Mouse (Mus musculus): ENCODE results near the gene Fam118b.

Fam118b gene

DNA sequence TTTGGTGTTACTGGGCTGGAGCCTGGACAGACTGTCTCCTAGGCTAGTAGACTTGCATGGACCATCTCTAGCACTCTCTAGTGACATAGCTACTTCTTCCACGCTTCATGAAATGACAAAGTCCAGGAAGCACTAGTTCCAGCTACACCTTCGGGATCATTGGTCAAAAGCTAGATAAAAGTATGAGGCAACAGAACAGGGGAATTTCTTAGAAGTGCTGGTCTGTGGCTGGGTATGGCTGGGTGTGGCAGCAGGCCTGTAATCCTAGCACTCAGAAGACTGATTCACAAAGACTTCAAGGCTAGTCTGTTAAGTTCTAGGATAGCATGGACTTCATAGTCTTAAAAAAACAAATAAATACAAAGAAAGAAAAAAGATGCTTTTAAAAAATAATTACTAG lies 4.2 kb downstream of the Fam118b start:
- no peak for DNase-seq

DNA sequence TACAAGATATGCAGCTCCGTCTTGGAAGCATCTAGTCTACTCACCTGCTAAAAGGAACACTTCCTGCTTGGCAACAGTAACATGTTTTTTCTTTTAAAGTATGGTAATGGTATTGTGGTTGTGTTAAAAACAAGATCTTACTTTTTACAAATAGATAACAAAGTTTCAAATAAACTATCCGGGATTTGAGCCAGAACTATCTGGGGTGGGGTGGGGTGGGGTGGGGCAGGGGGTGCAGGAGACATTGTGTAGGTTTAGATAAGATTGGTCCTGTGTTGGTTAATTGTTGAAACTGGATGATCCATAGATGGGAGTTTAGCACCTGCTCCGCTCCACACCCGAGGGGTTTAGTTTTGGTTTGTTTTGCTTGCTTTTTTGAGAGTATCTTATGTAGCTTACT lies 5.2 kb downstream of the Fam118b start:
- DNase-seq, result no peak

DNA sequence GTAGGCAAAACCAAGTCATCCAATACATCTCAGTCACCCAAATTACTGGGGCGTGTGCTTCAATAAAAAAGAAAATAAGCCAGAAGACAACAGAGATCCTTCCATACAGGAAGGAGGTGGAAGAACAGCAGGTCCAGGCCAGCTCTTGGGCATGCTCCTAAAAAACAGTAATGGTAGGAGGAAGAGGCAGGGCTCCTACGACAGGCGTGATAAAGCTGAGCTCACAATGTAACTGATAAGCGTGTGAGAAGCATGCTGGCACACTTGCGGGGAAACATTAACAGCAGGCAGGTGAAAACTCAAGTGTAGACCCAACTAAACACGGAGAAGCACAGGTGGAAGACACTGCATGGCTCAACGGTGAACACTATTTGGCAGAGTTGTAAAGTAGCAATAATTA lies 10.2 kb downstream of the Fam118b start:
- no peak for DNase-seq

DNA sequence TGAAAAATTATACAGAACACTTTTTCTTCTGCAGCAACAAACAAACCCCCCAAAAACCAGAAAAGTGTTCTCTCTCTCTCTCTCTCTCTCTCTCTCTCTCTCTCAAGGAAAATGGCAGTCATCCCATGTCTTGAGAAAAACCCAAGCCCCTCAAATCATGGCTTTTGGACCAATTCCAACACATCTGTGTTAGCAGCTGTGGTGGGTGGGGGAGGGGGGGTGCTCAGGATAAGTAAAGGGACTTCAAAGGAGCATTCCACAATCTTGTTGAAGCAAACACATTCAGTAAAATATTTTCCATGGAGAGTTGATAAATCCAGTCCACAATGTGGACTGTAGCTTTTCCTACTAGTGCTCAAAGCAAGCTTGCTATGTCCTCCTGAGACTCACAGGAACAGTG lies 18.1 kb downstream of the Fam118b start:
- no peak for DNase-seq

DNA sequence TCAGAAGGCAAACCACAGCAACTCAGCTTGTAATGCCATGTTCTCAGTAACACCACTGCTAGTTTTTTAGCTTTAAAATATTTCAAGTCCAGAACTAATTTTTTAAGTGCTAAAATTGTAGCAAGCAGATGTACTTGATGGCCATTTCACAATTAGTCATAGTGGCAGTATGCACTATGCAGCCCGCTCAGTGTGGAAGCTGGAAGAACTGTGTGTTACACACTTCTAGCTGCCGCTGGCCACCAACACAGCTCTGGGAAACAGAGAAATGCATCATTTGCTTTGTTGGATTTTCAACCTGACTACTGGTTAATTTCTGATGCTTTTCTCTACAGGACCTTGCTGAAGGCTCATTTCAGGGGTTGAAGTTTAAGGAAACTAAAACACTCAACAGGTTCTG lies 20.2 kb downstream of the Fam118b start:
- DNase-seq, result no peak

DNA sequence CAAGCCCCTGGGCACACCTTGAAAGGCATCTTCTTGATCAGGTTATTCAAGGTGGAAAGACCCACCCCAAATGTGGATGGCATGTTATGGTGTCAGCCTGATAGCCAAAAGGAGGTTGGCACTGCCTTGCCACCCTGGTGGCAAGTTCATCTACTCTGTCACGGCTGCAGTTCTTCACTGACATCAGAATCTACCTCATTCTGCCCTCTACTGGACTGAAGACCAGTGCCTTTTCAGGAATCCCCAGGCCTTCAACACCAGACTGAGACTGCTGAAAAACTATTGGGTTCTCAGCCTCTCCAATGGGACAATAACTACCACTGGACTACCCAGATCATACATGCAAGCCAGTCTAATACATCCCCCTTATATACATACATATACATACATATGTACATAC lies 27.9 kb downstream of the Fam118b start:
- DNase-seq, result no peak

DNA sequence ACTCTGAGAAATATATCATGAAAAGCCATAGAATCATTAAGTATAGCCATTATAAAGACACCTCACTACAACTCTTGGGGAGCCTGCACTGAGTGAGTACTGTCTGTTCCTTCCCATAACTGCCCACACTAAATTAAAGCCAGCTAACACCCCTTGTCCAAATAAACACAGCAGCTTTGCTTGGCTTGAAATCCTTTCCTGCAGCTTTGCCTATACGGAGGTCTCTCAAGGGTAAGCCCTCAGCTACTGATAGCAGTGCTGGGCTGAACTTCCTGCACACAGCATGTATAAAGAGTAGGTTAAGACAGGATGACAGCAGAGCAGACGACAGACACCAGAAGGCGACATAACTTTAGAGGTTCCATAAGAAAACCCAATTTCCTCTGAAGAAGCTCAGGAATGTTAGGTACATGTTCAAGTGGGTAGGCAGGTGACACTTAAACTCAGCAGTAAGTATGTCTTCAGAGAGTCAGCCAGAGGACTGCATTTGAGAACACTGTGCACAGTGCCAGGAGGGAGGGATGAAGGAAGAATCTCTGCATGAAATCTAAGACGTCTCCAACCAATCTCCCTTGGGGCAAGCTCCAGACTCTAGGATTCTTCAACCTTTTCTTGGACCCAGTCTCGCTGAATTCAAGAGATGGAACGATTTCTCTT lies 28.6 kb downstream of the Fam118b start:
- DNase-seq, result no peak

DNA sequence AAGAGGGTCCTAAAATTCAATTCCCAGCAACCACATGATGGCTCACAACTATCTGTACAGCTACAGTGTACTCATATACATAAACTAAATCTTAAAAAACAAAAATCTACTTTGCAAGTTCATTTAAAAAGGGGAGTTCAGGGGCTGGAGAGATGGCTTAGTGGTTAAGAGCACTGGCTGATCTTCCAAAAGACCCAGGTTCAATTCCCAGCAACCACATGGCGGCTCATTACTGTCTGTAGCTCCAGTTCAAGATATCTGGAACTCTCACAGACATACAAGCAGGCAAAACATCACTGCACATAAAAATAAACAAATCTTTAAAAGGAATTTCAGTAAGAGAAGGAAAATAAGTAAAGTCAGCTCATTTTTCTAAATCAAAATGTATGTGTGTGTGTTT lies 29.2 kb downstream of the Fam118b start:
- DNase-seq, result no peak

DNA sequence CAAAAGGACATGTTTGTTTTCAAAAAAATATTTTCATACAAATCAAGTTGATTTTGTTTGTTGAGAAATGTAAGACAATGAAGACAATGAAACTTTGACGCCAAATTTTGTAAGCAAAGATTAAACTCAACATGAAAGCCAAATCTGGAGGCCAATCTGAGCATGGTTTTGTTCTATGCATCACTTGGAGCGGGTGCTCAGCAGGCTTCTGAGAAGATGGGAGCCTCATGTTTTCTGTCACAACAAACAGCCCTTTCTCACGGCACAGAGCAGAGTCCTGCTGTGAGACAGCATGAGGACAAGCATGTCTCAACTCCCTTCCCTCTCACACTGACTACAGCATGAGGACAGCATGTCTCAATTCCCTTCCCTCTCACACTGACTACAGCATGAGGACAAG lies 31.6 kb downstream of the Fam118b start:
- no peak for DNase-seq

DNA sequence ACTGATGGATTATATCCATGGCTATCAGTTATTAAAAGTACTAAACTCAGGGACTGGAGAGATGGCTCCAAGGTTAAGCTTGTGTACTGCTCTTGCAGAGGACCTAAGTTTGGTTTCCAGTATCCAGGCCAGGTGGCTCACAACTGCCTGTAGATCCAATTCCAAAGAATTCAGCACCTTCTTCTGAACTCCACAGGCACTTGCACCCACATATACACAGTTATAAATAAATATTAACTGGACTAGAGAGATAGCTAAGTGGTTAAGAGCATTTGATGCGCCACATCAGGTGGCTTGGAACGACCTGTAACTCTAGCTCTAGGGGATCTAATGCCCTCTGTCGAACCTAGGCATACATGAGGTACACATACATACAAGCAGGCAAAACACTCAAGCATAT lies 38.9 kb downstream of the Fam118b start:
- no peak for DNase-seq

DNA sequence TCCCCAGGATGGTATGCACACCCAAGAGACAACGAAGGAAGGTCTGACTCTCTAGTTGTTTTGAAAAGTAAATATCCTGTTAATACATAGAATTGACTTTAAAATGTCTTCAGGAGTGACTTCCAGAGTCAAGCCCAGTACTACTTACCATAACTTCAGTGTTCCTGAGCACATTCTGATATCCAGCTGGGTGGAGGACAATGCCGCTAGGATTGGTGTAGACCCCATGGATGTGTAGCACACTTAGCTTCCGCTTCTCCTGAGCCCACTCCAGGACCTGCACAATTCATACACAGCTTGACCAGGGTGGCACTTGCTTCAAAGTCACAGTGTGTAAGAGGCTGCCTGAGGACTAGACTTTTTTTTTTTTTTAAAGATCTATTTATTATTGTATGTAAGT lies 44.1 kb downstream of the Fam118b start:
- DNase-seq, result no peak

DNA sequence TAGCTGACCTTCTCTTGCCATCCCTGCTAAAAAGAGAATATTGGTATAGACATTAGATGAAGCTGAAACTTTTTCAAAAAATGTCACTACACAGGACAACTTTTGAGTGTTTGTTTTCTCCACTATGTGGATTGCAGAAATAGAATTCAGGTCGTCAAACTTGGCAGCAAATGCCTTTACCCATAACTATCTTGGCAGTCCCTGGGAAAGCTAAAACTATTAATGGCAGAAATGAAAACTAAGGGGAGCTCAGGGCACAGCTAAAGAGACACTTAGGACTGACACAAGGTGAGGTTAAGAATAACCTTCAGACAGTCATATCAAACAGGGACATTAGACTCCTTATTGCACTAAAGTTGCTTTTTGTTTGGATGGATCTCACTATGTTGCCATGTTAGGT lies 49.6 kb downstream of the Fam118b start:
- DNase-seq, result no peak

DNA sequence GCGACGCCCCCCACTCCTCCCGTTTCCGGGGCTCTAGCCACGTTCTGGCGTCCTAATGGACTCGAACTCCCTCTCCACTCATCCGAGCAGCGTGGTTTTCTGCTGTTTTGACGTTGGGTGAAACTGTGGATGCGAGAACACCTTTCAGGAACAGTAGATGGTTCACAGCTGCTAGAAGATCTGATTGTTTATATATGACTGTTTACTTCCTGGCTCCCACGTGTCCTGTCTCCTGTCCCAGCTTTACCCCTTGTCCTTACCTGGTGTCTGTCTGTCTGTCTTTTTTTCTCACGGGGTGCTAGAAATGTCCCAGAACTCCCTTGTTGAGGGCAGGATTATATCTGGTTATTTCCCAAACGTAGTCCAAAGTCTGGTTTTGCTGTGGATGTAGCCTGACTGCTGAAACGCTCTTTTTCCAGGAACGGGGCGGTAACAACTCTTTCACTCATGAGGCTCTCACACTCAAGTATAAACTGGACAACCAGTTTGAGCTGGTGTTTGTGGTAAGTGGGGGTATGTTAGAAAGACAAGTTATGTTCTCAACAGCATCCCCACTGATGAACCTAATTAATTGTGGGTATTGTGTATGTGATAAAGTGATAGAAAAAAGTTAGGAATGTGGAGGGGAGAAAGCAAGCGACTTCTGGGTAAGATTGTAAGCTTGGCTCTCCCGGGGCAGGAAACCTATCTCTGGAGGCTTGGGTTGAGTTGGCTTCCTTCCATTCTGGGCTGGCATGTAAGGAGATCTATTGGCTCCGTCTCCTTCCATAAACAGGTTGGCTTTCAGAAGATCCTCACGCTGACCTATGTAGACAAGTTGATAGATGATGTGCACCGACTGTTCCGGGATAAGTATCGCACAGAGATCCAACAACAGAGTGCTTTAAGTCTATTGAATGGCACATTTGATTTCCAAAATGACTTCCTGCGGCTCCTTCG lies 55.8 kb downstream of the Fam118b start:
- no peak for DNase-seq

DNA sequence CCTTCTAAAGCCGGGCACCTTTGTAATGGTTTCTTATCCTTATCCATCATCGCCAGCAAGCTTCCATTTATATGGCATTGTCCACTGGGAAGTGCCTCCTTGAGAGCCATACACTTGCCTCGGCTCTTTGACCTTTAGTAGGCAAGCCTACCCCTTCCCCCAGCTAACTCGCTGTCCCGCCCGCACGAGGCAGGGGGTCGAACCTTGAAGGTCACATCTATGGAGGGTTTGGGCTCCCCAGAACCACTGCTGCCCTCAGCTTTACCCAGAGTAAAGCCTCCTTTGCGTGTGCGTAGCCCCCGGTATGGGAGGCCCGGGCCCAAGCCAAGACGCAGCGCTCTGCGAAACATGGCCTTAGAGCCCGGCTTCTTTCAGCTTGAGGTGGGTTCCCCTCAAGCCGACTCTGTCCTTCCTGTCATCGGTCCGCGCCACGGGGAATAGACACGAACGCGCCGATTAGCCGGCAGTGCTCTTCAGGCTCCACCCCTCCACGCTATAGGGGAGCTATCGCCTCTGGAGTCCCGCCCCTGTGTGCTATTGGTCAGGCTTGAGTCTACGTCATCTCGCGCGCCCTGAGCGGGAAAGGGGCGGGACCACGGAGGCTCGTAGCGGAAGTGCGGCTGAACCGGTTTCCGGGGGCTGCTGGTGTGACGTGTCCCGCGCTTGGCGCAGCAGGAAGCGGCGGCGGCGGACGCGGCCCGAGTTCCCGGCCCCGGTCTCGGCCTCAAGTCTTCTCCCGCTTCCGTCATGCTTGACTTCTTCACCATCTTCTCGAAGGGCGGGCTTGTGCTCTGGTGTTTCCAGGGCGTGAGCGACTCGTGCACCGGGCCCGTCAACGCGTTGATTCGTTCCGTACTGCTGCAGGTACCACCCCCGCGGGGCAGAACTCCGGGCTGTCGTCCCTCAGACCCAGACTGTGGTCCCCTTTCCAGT lies 56.8 kb downstream of the Fam118b start, which contains the start of gene Foxred1:
TSS of gene Foxred1 (minus strand) at position 514 of the 933 bp plus-strand sequence.
- peak; percentile 98 to 99 for DNase-seq

DNA sequence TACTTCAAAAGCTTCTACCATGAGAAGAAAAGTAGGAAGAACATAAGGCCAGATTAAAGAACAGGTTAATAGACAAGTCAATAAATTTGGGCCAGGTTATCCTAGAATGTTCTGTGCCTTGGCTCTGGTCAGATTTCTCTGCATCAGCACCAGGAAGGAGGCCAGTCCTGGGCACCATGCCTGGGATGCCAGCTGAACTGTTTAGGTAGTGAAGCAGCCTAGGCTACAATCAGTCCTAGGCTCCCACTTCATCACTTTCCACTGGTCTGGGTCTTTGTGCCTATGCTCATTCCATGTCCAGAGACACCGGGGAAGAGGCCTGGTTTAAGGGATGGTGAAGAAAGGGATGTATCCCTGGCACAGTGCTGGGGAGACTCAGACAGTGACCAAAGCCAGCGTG lies 63.2 kb downstream of the Fam118b start:
- no peak for DNase-seq

DNA sequence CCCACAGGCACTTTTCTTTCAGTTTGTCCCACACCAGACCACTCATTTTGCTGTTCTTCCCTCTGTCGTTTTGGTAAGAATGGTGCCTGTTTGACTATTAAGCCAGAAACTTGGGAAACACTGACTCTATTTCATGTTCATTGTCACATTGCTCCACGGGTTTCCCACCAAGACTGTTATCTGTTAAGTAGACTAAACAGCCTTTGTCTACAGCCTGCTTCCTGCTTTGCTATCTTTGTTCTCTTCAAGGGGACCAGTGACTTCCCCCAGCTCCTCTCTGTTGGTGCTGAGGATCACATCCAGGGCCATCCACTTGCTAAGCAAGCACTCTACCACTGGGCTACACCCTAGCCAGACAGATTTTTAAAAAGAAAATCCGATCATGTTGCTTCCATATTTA lies 64.1 kb downstream of the Fam118b start:
- no peak for DNase-seq

DNA sequence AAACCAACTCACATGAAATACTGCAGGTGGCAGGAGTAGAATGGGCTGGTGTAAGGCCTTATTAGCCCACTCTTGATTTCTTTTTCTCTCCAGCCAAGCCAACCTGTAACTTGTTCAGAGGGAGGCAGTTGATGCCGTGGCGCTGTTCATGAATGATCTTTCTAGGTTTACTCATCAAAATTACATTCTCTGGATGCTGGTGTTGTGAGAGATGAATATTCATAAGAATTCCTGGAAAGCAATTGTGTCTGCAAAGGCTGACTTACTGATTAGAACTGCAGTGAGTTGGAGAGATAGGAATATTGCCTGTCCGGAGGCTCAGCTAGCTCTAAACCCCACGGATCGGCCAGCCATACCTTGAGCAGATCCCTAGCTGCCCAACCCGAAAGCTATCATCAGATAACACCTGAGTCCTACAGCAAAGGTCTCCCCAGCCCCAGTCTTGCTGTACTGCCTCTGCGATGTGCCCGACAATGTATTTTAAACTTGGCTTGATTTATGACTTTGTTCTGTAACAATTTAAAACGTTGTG lies 67.0 kb downstream of the Fam118b start:
- DNase-seq, result no peak

DNA sequence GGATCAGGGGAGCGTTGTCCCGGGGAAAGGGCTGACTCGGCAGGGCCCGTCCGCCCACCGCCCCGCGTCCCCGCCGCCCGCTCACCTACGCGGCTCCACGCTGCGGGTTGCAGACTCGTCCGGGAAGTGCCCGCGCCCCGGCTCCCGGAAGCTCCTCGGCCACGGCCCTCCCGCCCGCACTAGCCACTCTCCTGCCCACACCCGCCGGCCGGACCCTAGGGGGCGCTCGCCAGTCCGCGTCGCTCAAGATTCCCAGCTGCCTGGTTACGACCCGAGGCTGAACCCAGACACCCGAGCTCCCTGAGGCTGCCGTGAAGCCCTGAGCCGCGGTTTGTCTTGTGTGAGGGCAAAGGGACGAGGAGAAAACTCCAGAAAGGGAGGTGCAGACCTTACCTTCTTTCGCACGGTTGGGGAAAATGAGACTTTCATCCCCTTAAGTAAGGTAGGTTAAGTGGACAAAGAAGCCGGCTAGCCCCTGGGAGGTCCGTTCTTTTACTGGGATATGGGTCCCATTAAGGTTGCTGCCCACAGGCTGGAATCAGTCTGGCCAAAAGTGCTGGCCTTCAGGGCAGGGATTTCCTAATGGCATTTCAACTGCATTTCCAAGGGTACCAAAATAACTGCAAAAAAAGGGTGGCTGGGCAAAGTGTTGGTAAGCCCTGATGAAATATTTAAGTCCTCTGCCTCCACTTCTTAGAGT lies 67.7 kb downstream of the Fam118b start, which contains the start of the genes Srpr and Tirap:
TSS of gene Srpr (plus strand) at position 404 of the 700 bp plus-strand sequence.
TSS of gene Tirap (minus strand) at position 520 of the 700 bp plus-strand sequence.
- peak; percentile 80 to 84 for DNase-seq

DNA sequence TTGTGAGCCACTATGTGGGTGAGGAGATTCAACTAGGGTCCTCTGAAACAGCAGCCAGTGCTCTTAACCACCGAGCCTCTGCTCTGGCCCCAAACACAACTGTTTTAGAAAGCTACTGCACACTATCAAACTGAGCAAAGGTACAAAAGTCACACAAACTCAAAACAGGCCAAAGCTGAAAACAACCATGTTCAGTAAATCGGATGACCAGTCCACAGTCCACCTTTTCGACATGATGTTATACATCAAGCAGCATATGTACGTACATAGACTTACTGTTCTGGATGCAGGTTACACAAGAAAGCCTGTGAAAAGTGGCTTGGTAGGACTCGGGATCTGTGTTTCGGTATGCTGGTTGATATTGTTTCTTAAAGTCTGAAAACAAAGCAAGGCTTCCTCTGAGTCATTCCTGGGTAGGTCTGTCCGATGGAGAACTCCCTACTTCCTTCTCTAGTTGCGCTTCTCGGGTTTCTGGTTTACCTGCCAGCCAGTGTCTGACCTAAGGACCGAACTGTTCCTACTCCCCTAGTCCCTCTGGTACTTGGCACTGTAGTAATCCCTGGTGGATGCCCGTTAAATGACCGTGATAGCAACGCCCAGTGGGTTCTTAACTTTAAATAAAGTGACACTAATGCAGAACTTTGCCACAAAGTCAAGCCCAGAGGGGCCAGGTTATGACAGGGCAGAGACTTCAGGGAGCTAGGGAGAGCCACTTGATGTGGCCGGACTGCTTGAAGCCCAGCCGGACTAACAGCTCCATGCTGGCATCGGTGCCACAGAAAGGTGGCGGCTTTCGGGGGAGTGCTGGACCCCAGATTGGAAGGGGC lies 68.4 kb downstream of the Fam118b start:
- DNase-seq, result no peak

DNA sequence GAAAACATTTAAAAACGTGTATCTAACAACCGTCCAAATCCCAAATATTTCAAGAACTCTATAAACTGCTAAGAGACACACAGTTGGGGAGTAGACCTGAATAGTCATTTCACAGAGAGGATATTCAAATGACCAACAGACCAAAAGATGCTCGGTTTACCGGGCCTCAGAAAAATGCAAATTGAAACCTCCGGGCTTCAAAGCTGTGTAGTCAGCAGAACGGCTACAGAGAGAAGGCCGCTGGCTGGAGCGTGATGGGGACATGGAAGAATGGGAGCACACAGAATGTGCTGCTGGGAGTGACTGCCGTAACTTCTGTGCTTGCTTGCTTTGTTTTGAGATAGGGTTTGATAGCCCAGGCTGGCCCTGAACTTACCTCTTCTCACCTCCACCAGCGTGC lies 69.3 kb downstream of the Fam118b start:
- no peak for DNase-seq

DNA sequence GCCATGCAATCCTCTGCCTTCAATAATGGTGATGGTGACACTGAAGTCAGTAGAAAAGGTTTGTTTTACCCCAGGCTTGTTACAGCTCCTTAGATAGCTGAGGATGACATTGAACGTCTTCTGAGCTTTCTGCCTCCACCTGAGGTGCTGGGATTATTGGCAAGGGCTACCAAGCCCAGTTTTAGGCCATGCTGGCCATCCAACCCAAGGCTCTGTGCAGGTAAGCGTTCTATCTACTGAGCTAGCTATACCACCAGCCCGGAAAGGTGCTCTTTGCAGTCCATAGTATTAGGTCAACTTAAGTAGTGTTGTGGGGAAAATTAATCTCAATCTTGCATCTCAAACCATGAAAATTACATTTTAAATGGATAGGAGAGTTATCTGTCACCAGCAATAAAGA lies 70.0 kb downstream of the Fam118b start:
- no peak for DNase-seq
